16 mouse cellular contexts compared by ENCODE assay signal in the genomic region with DNA sequence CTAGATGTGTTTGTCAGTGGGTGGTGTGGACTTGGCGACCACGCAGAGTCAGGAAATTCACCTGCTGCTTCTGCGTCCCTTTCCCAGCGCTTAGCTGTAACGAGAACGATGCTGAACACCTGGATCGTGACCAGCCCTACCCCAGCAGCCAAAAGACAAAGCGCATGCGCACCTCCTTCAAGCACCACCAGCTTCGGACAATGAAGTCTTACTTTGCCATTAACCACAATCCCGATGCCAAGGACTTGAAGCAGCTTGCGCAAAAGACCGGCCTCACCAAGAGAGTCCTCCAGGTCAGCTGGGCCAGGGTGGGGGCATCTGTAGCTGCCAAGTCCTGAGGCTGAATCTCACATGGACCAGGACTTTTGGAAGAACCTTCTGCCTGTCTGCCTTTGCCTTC. TPM values are rescaled to one million over a fixed set of nuclear protein-coding genes. Genes with fewer than 3 reads are reported as not detected.
DNase-seq lines count a peak whose midpoint lies in the region; ATAC-seq lines count a peak whose summit lies in the region.
"Had no signal": no experiment of that assay in that cellular context is flagged by ENCODE, and none has a peak within 500 bp of the region (broad histone marks: within the 10 kb centered on the region; RNA-seq: fewer than 3 reads in every experiment).

No protein-coding gene starts in this region.

- 15% methylated on average over 13 of the region's 13 CpGs for WGBS in forebrain, embryonic 12.5 days
- 10% methylated on average over 13 of the region's 13 CpGs for WGBS in midbrain, embryonic 15.5 days

- no peak for ATAC-seq in forebrain, embryonic 12.5 days (ENCODE audit: low FRiP score)
- ATAC-seq in midbrain, embryonic 15.5 days (replicated peaks): no peak

- H3K9me3 ChIP-seq in forebrain, embryonic 12.5 days: no peaks in the 10 kb centered on the region
- H3K9me3 ChIP-seq in midbrain, embryonic 15.5 days: no peaks in the 10 kb centered on the region
- H3K9me3 ChIP-seq: heart, embryonic 10.5 days; hindbrain, embryonic 15.5 days; kidney, embryonic 15.5 days; limb, embryonic 15.5 days had no signal

- H3K4me2 ChIP-seq in forebrain, embryonic 12.5 days: peak overlapping the region; percentile 77
- H3K4me2 ChIP-seq in midbrain, embryonic 15.5 days: peak overlapping the region; percentile 70
- H3K4me2 ChIP-seq: hindbrain, embryonic 15.5 days; kidney, embryonic 15.5 days; limb, embryonic 15.5 days had no signal

- peak overlapping the region; percentile 99; the same call in 1 of the 2 replicates for H3K9ac ChIP-seq in forebrain, embryonic 12.5 days
- H3K9ac ChIP-seq in midbrain, embryonic 15.5 days: no peak overlapping the region
- H3K9ac ChIP-seq: hindbrain, embryonic 15.5 days; kidney, embryonic 15.5 days; limb, embryonic 15.5 days had no signal

- peaks cover 53% of the 10 kb centered on the region for H3K27me3 ChIP-seq in forebrain, embryonic 12.5 days
- H3K27me3 ChIP-seq in midbrain, embryonic 15.5 days (replicated peaks): peaks cover 50% of the 10 kb centered on the region
- H3K27me3 ChIP-seq: CH12.LX had no signal

- peak overlapping the region; percentile 91 for H3K4me3 ChIP-seq in forebrain, embryonic 12.5 days (replicated peaks)
- peak overlapping the region; percentile 56 for H3K4me3 ChIP-seq in midbrain, embryonic 15.5 days
- H3K4me3 ChIP-seq: heart, embryonic 10.5 days; hindbrain, embryonic 15.5 days; kidney, embryonic 15.5 days; limb, embryonic 15.5 days had no signal

- peaks cover 46% of the 10 kb centered on the region for H3K4me1 ChIP-seq in forebrain, embryonic 12.5 days
- peaks cover 26% of the 10 kb centered on the region for H3K4me1 ChIP-seq in midbrain, embryonic 15.5 days

- peak; percentile 79 to 84 for DNase-seq in lung, adult 18-20 months
- DNase-seq in lung, postnatal 4 days: no peak
- DNase-seq in embryo, embryonic 11 days: peak; percentile 33
- DNase-seq in MN1 (ENCODE audit: low spot score): no peak
- no peak for DNase-seq in ovary, postnatal 10 days (ENCODE audit: low spot score)
- DNase-seq: adrenal gland, postnatal 10 days; thymus, postnatal 4 days had no signal

- H3K27ac ChIP-seq in forebrain, embryonic 12.5 days: peak overlapping the region; percentile 78; the same call in 1 of the 2 replicates
- 0 out of 2 replicates have a peak overlapping the region, but pooled peaks have one; percentile 51 for H3K27ac ChIP-seq in midbrain, embryonic 15.5 days
- H3K27ac ChIP-seq: heart, embryonic 10.5 days; hindbrain, embryonic 15.5 days; kidney, embryonic 15.5 days; limb, embryonic 15.5 days; macrophage; stomach, postnatal 0 days had no signal

- peaks cover 57% of the 10 kb centered on the region for H3K36me3 ChIP-seq in forebrain, embryonic 12.5 days (replicated peaks)
- no peaks in the 10 kb centered on the region for H3K36me3 ChIP-seq in midbrain, embryonic 15.5 days (replicated peaks)
- H3K36me3 ChIP-seq: heart, embryonic 10.5 days; hindbrain, embryonic 15.5 days; kidney, embryonic 15.5 days; limb, embryonic 15.5 days had no signal

RNA-seq across cellular contexts. Expression of gene Lhx2, which starts 20.7 kb away (rescaled TPM):
- polyA plus RNA-seq in forebrain, embryonic 12.5 days (2016; fragmentation: Nextera tagmentation; extraction: Ambion mirVana): 196 and 224 TPM in 2 replicates
- 47.3 and 58.4 TPM in 2 replicates for polyA plus RNA-seq in midbrain, embryonic 15.5 days (2015; fragmentation: Nextera tagmentation; extraction: Ambion mirVana)
- polyA plus RNA-seq: stomach, postnatal 0 days had no signal

Comparison
In these comparisons a context has a peak if more than half of its experiments do, and no peak if none do; other contexts are left out.
1. DNase-seq: peak in lung, adult 18-20 months (2 of 2) and embryo, embryonic 11 days (single experiment); none in lung, postnatal 4 days (0 of 2), MN1 (single experiment) and ovary, postnatal 10 days (single experiment).